Mouse (Mus musculus): Measurements from ENCODE around the gene Nif3l1. TPM values are rescaled to one million over a fixed set of nuclear protein-coding genes. Genes with fewer than 3 reads are reported as not detected.

Nif3l1 gene
- total RNA-seq, 2 experiments from 2014 or later: 15.6 to 19.1 TPM

DNA sequence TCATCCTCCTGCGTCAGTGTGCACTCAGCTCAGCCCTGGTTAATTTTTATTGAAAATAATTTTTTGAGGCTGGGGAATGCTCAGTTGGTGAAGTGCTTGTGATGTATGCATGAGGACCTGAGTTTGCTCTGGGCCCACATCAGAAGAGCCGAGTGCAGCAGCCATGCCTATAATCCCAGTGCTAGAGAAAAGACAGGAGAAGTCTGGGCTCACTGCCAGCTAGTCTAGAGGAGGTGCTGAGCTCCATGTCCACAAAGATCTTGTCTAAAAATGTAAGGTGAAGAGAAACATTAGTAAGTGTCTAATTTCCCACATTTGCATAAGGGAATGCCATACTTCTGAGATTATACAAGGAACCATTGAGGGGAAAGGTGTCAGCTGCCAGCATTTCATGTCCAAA, 13.9 kb downstream of the Nif3l1 start:
- no peak for TF ChIP-seq CTCF (IDR thresholded peaks at IDR 0.05)
- peak in 1 of 2 experiments; percentile 23 for DNase-seq (ENCODE audit: extremely low spot score in 1 of 2, low spot score in 2 of 2)
- intact Hi-C loops (cut with DNase I): no loop called here
- Histone ChIP-seq H3K27ac (no peak overlapping the region), H3K4me3 (no peak overlapping the region)

GRCm38 (mm10) chr1:58460566-58460965, 15.6 kb downstream of the Nif3l1 start:
- no peak overlapping the region for H3K27ac ChIP-seq
- TF ChIP-seq CTCF (IDR thresholded peaks at IDR 0.05): no peak
- DNase-seq (ENCODE audit: extremely low spot score in 1 of 2, low spot score in 2 of 2): no peak
- intact Hi-C loops (cut with DNase I): no loop called here
- H3K4me3 ChIP-seq: no peak overlapping the region

DNA sequence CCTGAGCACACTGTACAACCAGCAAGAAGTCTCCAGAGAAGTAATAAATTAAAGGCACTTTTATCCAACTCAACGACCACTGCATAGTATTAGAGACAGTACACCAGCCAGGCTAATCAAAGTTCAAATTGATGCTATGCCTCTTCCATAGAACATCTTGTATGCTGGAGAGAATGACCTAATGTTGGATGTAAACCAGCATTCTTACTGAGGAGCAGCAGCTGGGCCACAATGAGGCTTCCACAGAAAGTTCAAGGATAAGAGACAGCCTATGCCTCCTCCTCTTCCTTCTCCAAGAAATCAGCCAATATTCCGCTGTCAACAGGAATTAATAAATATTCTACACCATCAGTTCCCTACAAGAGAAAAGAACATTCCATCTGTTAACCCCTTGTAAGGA, 19.0 kb downstream of the Nif3l1 start:
- H3K4me3 ChIP-seq: no peak overlapping the region
- no peak for TF ChIP-seq CTCF (IDR thresholded peaks at IDR 0.05)
- intact Hi-C loops (cut with DNase I): no loop called here
- no peak overlapping the region for H3K27ac ChIP-seq
- no peak for DNase-seq (ENCODE audit: extremely low spot score in 1 of 2, low spot score in 2 of 2)

DNA sequence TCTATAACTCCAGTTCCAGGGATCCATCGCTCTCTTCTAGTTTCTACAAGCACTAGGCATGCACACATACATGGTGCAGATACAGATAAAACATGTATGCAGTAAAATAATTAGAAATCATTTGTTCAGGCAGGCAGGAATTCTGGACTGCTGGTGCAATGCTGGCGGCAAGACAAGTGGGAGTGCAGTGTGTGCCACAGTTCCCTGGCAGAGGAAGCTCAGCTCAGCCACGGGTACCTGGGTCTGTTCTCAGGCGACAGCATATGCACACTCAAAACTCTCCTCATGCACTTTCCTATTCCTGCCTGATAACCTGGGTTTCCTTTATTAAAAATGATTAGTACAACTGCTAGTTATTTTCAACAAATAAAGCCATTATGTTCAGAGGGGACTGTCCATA, 20.1 kb downstream of the Nif3l1 start:
- Histone ChIP-seq H3K27ac (no peak overlapping the region), H3K4me3 (no peak overlapping the region)
- TF ChIP-seq CTCF (IDR thresholded peaks at IDR 0.05): no peak
- no peak for DNase-seq (ENCODE audit: extremely low spot score in 1 of 2, low spot score in 2 of 2)
- intact Hi-C loops (cut with DNase I): no loop called here

GRCm38 (mm10) chr1:58465561-58465960, 20.6 kb downstream of the Nif3l1 start:
- TF ChIP-seq CTCF (IDR thresholded peaks at IDR 0.05): no peak
- no peak for DNase-seq (ENCODE audit: extremely low spot score in 1 of 2, low spot score in 2 of 2)
- no peak overlapping the region for H3K4me3 ChIP-seq
- intact Hi-C loops (cut with DNase I): no loop called here
- no peak overlapping the region for H3K27ac ChIP-seq

DNA sequence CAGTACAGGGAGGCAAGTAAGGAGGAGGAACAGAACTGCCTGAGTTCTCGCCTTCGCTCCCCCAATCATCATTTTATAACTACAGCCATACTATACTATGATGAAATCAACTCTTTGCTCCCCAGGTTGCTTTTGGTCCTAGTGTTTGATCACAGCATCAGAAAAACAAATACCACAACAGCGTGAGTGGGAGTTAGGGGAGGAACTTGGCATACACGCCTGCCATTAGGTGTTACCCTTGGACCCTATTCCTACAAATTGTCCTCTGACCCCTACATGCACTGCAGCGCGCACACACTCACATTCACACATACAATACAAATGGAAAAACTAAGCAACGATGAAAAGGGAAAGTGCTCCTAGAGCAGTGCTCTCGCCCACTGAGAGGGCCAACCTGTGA, 30.7 kb downstream of the Nif3l1 start:
- TF ChIP-seq CTCF (IDR thresholded peaks at IDR 0.05): no peak
- no peak overlapping the region for H3K27ac ChIP-seq
- DNase-seq (ENCODE audit: extremely low spot score in 1 of 2, low spot score in 2 of 2): no peak
- intact Hi-C loops (cut with DNase I): no loop called here
- H3K4me3 ChIP-seq: no peak overlapping the region

DNA sequence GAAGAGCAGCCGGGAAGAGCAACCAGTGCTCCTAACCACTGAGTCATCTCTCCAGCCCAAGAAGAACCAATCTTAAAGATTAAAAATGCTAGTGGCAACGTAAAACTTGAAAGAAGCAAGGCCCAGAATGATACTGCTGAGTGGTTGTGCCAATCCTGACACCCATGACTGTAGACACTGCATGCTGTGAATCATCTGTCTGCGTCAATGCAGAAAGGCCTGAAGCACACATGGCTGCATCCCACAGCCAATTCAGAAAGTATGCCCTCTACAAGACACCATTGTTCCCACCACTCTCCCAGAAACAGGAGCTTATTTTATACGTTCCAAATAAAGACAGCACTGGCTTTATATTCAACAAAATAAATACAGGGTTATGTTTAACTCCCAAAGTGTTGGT, 37.7 kb downstream of the Nif3l1 start:
- H3K27ac ChIP-seq: no peak overlapping the region
- H3K4me3 ChIP-seq: no peak overlapping the region
- TF ChIP-seq CTCF (IDR thresholded peaks at IDR 0.05): no peak
- no peak for DNase-seq (ENCODE audit: extremely low spot score in 1 of 2, low spot score in 2 of 2)
- intact Hi-C loops (cut with DNase I): no loop called here

DNA sequence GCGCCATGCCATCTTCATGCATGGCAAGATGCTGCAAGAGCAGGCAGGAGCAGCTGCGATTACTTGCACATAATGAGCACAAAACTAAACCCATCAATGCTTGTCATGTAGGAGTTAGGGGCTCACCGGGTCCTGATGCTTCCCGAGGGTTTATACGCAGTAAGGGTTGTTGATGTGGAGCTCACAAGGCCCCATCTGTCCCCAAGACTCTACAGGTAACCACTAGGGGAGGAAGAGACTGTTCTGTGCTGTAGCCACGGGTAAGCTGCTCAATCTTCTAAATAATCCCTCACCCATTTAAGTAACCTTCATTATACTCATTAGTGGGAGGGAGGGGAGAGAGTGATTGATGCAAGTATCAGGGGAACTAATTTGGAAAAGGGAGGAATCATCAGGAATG, 50.7 kb downstream of the Nif3l1 start:
- Histone ChIP-seq H3K4me3 (no peak overlapping the region), H3K27ac (peak overlapping the region; percentile 56; the same call in 1 of the 2 replicates)
- intact Hi-C loops (cut with DNase I): no loop called here
- no peak for DNase-seq (ENCODE audit: extremely low spot score in 1 of 2, low spot score in 2 of 2)
- TF ChIP-seq CTCF (IDR thresholded peaks at IDR 0.05): no peak

DNA sequence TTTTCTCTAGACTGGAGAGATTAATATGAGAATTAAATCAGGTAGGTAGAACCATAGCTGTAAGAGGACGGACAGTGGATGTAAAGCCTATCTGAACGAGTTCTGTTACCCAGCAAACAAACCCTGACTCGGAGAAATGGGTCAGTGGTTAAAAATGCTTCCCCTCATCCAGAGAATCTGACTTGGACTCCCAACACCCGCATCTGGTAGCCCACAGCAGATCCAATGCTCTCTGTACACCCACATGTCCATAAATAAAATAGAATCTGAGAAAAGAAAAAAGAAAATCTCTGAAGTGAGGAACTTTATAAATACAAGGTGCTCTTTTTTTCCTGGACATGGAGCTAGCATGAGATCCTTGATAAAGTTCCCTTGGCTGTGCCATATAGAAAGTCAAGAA, 52.7 kb downstream of the Nif3l1 start:
- intact Hi-C loops (cut with DNase I): no loop called here
- H3K4me3 ChIP-seq: no peak overlapping the region
- TF ChIP-seq CTCF (IDR thresholded peaks at IDR 0.05): no peak
- no peak for DNase-seq (ENCODE audit: extremely low spot score in 1 of 2, low spot score in 2 of 2)
- H3K27ac ChIP-seq: no peak overlapping the region; the same call in 1 of the 2 replicates

GRCm38 (mm10) chr1:58498758-58499157, 53.8 kb downstream of the Nif3l1 start:
- no peak for DNase-seq (ENCODE audit: extremely low spot score in 1 of 2, low spot score in 2 of 2)
- Histone ChIP-seq H3K27ac (no peak overlapping the region), H3K4me3 (no peak overlapping the region)
- intact Hi-C loops (cut with DNase I): no loop called here
- peak; percentile 18; the same call in 1 of the 2 replicates for TF ChIP-seq CTCF (IDR thresholded peaks at IDR 0.05)

- no peak for TF ChIP-seq CTCF (IDR thresholded peaks at IDR 0.05)
- Histone ChIP-seq H3K27ac (no peak overlapping the region), H3K4me3 (no peak overlapping the region; the same call in 1 of the 2 replicates)
- no peak for DNase-seq (ENCODE audit: extremely low spot score in 1 of 2, low spot score in 2 of 2)
- intact Hi-C loops (cut with DNase I): loop anchor here (5.0 to 10.0 kb wide), 2 partner anchors 192 to 234 kb away; partner anchors contain the start of gene Als2cr12
Observed at GRCm38 (mm10) chr1:58503134-58503533, 58.2 kb downstream of the Nif3l1 start.

DNA sequence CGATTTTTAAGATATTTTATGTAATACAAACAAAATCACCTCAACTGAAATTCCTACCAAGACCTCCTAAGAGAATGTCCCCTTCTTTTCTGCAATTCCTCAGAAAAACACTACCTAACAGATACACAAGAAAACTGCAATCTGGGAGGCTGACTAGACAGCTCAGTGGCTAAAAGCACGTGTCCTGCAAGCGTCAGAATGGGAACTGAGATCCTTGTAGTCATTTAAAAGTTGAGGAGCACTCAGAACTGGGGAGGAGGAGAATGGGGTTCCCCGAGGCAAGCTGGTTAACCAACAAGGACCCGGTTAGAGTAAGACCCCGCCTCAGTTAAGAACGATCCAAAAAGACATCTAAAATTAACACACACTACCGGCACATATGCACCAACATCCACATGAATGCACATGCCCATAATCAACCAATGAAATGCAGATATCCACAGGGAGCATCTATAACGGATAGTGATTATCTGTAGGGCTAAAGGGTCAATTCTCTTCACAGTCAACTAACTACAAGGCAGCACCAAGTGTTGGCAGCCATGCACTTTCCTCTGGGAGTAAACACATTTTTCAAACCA, 58.9 kb downstream of the Nif3l1 start:
- Histone ChIP-seq H3K27ac (peak overlapping the region; percentile 73), H3K4me3 (peak overlapping the region; percentile 86)
- intact Hi-C loops (cut with DNase I): loop anchor here (2.0 to 10.0 kb wide), 3 partner anchors 59 to 233 kb away; partner anchors contain the start of genes Als2cr12, Nif3l1 and Ppil3

More for the DNA sequence above, 58.9 kb downstream of the Nif3l1 start:
- TF ChIP-seq CTCF (IDR thresholded peaks at IDR 0.05): no peak
- DNase-seq (ENCODE audit: extremely low spot score in 1 of 2, low spot score in 2 of 2): no peak
